ENCODE assay signal across 11 mouse cellular contexts in genomic region chr7:79089111-79089510, GRCm38 (mm10). TPM values are rescaled to one million over a fixed set of nuclear protein-coding genes. Genes with fewer than 3 reads are reported as not detected.
DNase-seq lines count a peak whose midpoint lies in the region; ATAC-seq and TF ChIP-seq lines count a peak whose summit lies in the region.
"Had no signal": no experiment of that assay in that cellular context is flagged by ENCODE, and none has a peak within 500 bp of the region (broad histone marks: within the 10 kb centered on the region; RNA-seq: fewer than 3 reads in every experiment).

No protein-coding gene starts in this region.

- 40% methylated on average over 4 of the region's 4 CpGs for WGBS in liver, embryonic 14.5 days (ENCODE audit: insufficient replicate concordance)
- 45% methylated on average over 4 of the region's 4 CpGs for WGBS in liver, embryonic 12.5 days (ENCODE audit: insufficient replicate concordance)

- peak; percentile 5 for DNase-seq in embryo, embryonic 10.5 days (ENCODE audit: low spot score)
- DNase-seq in embryo, embryonic 10 days (ENCODE audit: low spot score), result no peak
- DNase-seq in liver, embryonic 14.5 days (ENCODE audit: low read depth in 3 of 3, low spot score in 3 of 3), result no peak
- peak; percentile 5 for DNase-seq in c-Kit-negative CD71-positive TER-119-positive erythroid progenitor cells, embryonic 14.5 days (ENCODE audit: low read depth, low spot score)
- DNase-seq in retina, postnatal 1 day, result peak; percentile 15
- DNase-seq in embryo, embryonic 9.5 days (ENCODE audit: extremely low spot score), result no peak
- no peak for DNase-seq in embryo, embryonic 11 days

- no peaks in the 10 kb centered on the region for H3K4me1 ChIP-seq in liver, embryonic 14.5 days (replicated peaks; ENCODE audit: control insufficient read depth in 2 of 2, insufficient read depth in 2 of 2, low read length in 1 of 2)
- no peaks in the 10 kb centered on the region for H3K4me1 ChIP-seq in liver, embryonic 12.5 days
- H3K4me1 ChIP-seq: midbrain, embryonic 12.5 days had no signal

- no peaks in the 10 kb centered on the region for H3K9me3 ChIP-seq in liver, embryonic 14.5 days (ENCODE audit: control insufficient read depth, low read length)
- H3K9me3 ChIP-seq in liver, embryonic 12.5 days (replicated peaks), result no peaks in the 10 kb centered on the region
- H3K9me3 ChIP-seq: midbrain, embryonic 12.5 days had no signal

- no peaks in the 10 kb centered on the region for H3K36me3 ChIP-seq in liver, embryonic 14.5 days (replicated peaks; ENCODE audit: control insufficient read depth, insufficient read depth, low read depth)
- H3K36me3 ChIP-seq in liver, embryonic 12.5 days, result no peaks in the 10 kb centered on the region
- H3K36me3 ChIP-seq: midbrain, embryonic 12.5 days had no signal

- TF ChIP-seq CTCF in liver, embryonic 14.5 days (IDR thresholded peaks at IDR 0.05; ENCODE audit: low read depth), result peak; percentile 60

- H3K4me3 ChIP-seq in liver, embryonic 14.5 days (ENCODE audit: insufficient read depth in 1 of 2, low read depth in 2 of 2, low read length in 2 of 2), result no peak overlapping the region
- no peak overlapping the region for H3K4me3 ChIP-seq in liver, embryonic 12.5 days
- H3K4me3 ChIP-seq: midbrain, embryonic 12.5 days had no signal

- H3K4me2 ChIP-seq in liver, embryonic 14.5 days (ENCODE audit: low read depth), result no peak overlapping the region
- no peak overlapping the region for H3K4me2 ChIP-seq in liver, embryonic 12.5 days
- H3K4me2 ChIP-seq: midbrain, embryonic 12.5 days had no signal

- no peak overlapping the region for H3K27ac ChIP-seq in liver, embryonic 14.5 days
- no peak overlapping the region for H3K27ac ChIP-seq in liver, embryonic 12.5 days
- H3K27ac ChIP-seq: midbrain, embryonic 12.5 days had no signal

- H3K27me3 ChIP-seq in liver, embryonic 14.5 days (ENCODE audit: control insufficient read depth, insufficient read depth, low read length), result no peaks in the 10 kb centered on the region
- no peaks in the 10 kb centered on the region for H3K27me3 ChIP-seq in liver, embryonic 12.5 days (replicated peaks)
- H3K27me3 ChIP-seq: midbrain, embryonic 12.5 days had no signal

- TF ChIP-seq EP300 in liver, embryonic 14.5 days (IDR thresholded peaks at IDR 0.05; ENCODE audit: low read depth), result no peak

- no peak overlapping the region for H3K9ac ChIP-seq in liver, embryonic 14.5 days (replicated peaks)
- no peak overlapping the region for H3K9ac ChIP-seq in liver, embryonic 12.5 days
- H3K9ac ChIP-seq: midbrain, embryonic 12.5 days had no signal

- ATAC-seq in liver, embryonic 14.5 days (ENCODE audit: insufficient read depth), result no peak
- ATAC-seq in liver, embryonic 12.5 days, result no peak
- ATAC-seq: Patski had no signal

RNA-seq across cellular contexts. Expression of gene Acan, which starts 35.8 kb away (rescaled TPM):
- 0.04 TPM in 1 of 2 replicates, not detected in the other for polyA plus RNA-seq in liver, embryonic 14.5 days (2012; rRNA removed)
- not detected in 2 replicates for polyA plus RNA-seq in liver, embryonic 14.5 days (2014; fragmentation: Nextera tagmentation; extraction: Ambion mirVana)
- polyA plus RNA-seq in liver, embryonic 12.5 days (2016; fragmentation: Nextera tagmentation; extraction: Ambion mirVana), result not detected in 2 replicates
- polyA plus RNA-seq: large intestine, adult 2 months; Patski had no signal

RNA-seq across cellular contexts. Expression of gene Hapln3, which starts 41.7 kb away (rescaled TPM):
- 0.11 and 0.17 TPM in 2 replicates for polyA plus RNA-seq in liver, embryonic 14.5 days (2012; rRNA removed)
- polyA plus RNA-seq in liver, embryonic 14.5 days (2014; fragmentation: Nextera tagmentation; extraction: Ambion mirVana), result 0.11 and 0.29 TPM in 2 replicates
- polyA plus RNA-seq in liver, embryonic 12.5 days (2016; fragmentation: Nextera tagmentation; extraction: Ambion mirVana), result 0.26 and 0.71 TPM in 2 replicates

RNA-seq across cellular contexts. Expression of gene Mfge8, which starts 59.7 kb away (rescaled TPM):
- 44.5 and 46.0 TPM in 2 replicates for polyA plus RNA-seq in liver, embryonic 14.5 days (2012; rRNA removed)
- 55.3 and 64.5 TPM in 2 replicates for polyA plus RNA-seq in liver, embryonic 14.5 days (2014; fragmentation: Nextera tagmentation; extraction: Ambion mirVana)
- 58.0 and 59.4 TPM in 2 replicates for polyA plus RNA-seq in liver, embryonic 12.5 days (2016; fragmentation: Nextera tagmentation; extraction: Ambion mirVana)

Comparison
In these comparisons a context has a peak if more than half of its experiments do, and no peak if none do; other contexts are left out.
1. DNase-seq: peak in embryo, embryonic 10.5 days (single experiment), c-Kit-negative CD71-positive TER-119-positive erythroid progenitor cells, embryonic 14.5 days (single experiment) and retina, postnatal 1 day (single experiment); none in embryo, embryonic 10 days (single experiment), liver, embryonic 14.5 days (0 of 3), embryo, embryonic 9.5 days (single experiment) and embryo, embryonic 11 days (single experiment).